Mouse (Mus musculus) left cerebral cortex, adult 8-10 months (tissue): ENCODE data around the gene Tmem209. TPM values are rescaled to one million over a fixed set of nuclear protein-coding genes. Genes with fewer than 3 reads are reported as not detected.
A peak's percentile ranks its signal among the peaks of the same experiment; 100 is the strongest.

ENCODE experiments used
- DNase-seq, 2 experiments: peaks; one replicate each; pipeline ENCODE4 v3.0.0; 2022; ENCODE audit warnings: low spot score in 2 of 2
- total RNA-seq, 4 experiments: library from RNA; stranded (reverse); gene quantifications; 2 replicates each; pipeline ENCODE4 v1.2.4; 2022

Tmem209 gene
- total RNA-seq, 4 experiments from 2014 or later: 22.8 to 25.2 (median 24.0) TPM

GRCm38 (mm10) chr6:30538800-30539199 lies 29.2 kb upstream of the Tmem209 start:
- no peak for DNase-seq

DNA sequence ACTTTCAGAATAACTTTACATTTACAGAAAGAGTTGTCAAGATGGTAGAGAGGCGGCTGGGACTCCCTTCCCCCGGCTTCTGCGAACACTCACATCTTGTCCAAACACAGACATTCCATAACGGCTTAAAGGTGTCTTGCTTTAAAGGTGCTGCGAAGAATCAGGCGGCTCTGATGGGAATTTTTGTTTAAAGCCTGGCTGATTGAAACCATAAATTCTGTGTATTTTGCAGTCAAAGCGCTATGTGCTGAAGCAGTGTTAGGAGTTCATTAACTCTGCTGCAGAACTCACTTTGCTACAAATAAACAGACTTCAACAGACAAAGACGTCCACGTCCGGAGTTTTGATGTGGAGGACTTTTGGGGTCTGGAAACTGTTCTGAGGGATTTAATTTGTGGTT lies 28.7 kb upstream of the Tmem209 start:
- no peak for DNase-seq

DNA sequence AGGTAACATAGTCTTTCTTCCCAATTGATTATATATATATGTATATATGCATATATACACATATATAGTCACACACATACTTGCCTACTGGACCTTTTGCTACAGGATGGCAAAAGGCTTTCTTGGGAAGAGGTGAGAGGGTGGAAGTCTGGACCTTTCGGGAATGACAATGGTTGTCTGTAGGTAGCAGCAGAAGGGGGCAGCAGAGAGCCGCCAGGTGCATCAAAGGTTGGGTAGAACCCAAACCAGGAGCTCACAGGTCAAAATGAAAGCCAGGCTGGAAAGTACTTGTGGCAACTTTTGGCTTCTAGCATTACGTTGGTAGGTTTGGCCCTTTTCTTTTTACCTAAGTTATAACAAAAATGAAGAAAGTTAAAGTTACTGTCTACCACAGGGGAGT lies 25.8 kb upstream of the Tmem209 start:
- DNase-seq: no peak

DNA sequence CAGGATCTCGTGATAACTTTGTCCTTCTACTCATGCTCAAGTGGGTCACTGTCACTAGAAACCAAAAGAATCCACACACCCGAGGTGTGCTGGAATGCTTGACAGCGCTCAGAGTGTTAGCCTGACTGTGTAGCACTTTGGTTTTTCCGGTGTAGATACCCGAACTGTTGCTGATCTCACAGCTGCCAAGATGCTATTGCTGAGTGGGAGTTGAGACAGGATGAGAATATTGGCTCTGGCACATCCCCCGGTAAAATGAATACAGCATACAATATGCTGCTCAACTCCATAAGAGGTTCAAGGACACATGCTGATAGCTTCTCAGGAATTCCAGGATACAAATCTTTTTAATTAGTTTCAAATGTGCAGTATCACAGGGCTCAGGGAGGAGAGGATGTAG lies 19.2 kb upstream of the Tmem209 start:
- no peak for DNase-seq

- DNase-seq: no peak
Measured at GRCm38 (mm10) chr6:30526586-30527515, 17.3 kb upstream of the Tmem209 start.

GRCm38 (mm10) chr6:30525456-30526332 lies 16.1 kb upstream of the Tmem209 start:
- no peak for DNase-seq

- no peak for DNase-seq
Measured at GRCm38 (mm10) chr6:30520400-30520799, 10.8 kb upstream of the Tmem209 start.

- DNase-seq: no peak
Measured at GRCm38 (mm10) chr6:30514242-30514641, 4.7 kb upstream of the Tmem209 start.

GRCm38 (mm10) chr6:30510291-30510690 lies 708 bp upstream of the Tmem209 start:
- no peak for DNase-seq

- no peak for DNase-seq
Measured at GRCm38 (mm10) chr6:30508824-30509223, 759 bp downstream of the Tmem209 start.

DNA sequence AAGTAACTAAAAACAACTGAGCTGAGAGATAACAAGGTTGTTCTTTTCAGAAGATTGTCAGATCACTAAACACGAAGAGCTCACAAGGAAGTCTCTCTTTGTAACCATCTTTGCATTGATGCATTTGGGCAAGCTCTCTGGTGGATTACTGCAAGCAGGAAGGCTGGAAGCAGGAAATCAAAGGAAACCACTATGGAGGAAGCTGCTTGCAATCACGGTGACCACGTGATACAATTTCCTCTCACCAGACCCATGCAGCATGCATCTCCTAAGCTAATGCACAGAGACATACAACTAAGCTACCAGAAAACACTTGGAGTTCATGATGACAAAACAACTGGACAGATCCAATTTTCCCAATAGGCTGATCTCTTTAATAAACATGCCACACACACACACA lies 10.5 kb downstream of the Tmem209 start:
- DNase-seq: no peak

GRCm38 (mm10) chr6:30486504-30486903 lies 23.1 kb downstream of the Tmem209 start:
- DNase-seq: no peak

- no peak for DNase-seq
Measured at GRCm38 (mm10) chr6:30482908-30483307, 26.7 kb downstream of the Tmem209 start.

DNA sequence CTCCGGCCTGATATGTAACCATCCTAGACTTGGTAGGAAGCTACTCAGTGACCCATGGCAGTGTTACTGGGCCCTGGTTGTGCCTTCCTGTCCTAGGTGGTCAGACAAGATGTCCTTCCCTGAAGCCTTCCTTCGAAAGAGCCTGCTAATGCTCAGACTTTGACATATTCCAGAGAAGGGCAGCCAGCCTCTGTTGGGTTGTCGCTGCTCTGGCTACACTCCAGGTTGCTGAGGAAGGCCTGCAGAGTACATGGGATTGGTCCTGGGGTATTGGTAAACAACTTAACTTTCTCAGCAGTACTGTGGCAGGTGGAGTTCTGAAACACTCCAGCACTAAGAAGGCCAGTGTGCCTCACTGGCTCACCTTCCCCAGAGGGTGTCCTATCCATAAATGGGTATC lies 30.2 kb downstream of the Tmem209 start:
- no peak for DNase-seq

- no peak for DNase-seq
Measured at GRCm38 (mm10) chr6:30477784-30478183, 31.8 kb downstream of the Tmem209 start.

- DNase-seq: no peak
Measured at GRCm38 (mm10) chr6:30477210-30477714, 32.3 kb downstream of the Tmem209 start.

DNA sequence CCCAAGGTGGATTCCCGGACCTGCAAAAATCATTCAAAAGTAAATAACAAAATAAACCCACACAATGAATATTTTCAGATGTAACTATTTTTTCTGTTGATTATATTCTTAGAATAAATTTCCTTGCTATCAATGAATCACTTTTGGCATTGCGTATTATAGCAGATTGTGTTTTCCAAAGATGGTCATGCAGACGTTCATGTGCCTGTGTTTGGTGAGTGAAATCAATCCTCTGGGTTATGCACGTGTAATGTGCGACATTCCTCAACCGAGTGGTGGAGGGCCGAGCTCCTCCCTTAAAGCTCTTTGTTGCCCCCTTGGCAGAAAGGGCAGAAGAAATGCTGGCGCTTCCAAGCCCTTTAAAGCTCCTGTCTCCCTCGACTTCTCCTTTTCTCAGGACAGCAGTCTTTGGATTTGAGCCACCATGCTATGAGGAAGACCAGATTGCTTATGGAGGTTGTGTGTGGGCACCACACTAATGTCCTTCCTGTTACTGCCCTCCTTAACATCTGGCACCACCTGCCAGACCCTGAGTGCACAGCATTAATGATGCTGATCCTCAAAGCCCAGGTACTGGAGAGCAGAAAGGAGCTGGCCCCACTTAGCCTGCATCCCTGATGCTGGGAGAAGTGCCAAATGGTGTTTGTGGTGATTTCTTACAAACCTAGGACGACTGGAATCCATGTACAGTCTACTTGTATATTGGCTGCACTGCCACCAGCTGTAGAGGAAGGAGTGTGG lies 33.4 kb downstream of the Tmem209 start:
- DNase-seq: no peak

DNA sequence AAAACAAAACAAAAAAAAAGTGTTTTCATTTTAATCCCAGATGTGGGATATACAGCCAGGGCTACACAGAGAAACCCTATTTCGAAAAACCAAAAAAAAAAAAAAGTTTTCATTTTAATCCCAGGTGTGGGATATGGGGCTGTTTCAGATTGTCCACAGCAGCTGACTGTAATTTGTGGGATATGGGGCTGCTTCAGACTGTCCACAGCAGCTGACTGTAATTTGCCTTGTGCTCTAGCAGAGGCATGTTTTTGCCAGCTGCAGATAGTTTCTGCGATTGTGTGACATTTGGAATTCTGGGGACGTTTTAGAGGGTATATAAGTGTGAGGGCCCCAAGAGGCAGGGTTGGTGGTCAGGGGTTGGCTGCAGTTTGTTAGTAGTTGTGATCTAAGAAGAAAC lies 37.9 kb downstream of the Tmem209 start:
- no peak for DNase-seq

DNA sequence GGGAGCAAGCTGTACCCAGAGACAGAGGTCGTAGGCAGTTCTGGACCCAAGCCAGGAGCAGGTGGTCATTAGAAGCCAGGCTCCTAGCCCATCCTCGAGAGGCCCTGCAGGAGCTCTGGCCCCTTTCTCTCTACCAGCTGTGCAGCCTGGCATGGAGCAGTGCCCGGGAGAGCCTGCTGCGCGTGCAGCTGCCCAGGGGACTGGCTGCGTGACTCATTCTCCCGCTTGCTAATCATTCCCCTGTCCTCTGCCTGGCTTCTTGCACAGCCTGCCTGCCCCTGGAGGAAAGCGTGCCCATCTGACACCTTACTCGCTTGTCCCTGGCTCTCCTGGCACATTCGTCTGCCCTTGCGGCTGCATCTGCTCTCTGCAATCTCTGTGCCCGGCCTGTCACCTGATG lies 40.2 kb downstream of the Tmem209 start:
- DNase-seq: peak in 1 of 2 experiments; percentile 14

DNA sequence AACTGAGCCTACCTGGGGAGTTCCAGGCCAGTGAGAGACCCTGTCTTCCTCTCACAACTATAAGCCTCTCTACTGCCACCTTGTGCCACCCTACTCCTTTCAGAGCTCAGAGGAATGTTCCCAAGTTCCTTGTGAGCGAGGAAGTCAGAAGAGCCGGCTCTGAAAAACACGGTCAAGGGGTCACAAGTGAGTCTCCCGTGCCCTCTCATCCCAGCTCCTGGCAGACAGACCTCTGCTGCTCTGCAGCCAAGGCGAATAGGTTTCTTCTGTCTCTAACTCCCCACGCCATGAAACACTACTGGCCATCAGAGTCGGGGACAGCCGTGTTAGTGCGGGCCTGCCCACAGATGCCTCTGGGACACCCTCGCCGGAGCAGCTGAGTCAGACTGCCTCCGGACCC lies 40.9 kb downstream of the Tmem209 start:
- DNase-seq: no peak

DNA sequence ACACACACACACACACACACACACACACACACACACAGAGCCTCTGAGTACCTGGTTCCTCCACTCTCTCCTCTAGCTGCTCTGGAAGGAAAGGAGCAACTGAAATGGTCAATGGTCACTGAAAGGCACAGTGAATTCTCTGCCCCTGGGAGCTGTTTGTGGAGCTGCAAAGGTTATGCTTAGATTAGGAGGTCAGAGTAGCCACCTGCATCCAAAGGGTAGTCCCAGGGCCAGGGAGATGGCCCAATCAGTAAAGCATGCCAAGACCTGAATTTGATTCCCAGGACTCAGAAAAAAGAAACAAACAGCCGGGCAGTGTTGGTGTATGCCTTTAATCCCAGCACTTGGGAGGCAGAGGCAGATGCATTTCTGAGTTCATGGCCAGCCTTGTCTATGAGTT lies 41.5 kb downstream of the Tmem209 start:
- DNase-seq: no peak
